Mouse (Mus musculus): Measurements from ENCODE around the gene Ttc28. TPM values are rescaled to one million over a fixed set of nuclear protein-coding genes. Genes with fewer than 3 reads are reported as not detected.

Gene Ttc28
- total and polyA plus RNA-seq, 3 experiments, result 1.1 to 1.8 TPM; not detected in 1

DNA sequence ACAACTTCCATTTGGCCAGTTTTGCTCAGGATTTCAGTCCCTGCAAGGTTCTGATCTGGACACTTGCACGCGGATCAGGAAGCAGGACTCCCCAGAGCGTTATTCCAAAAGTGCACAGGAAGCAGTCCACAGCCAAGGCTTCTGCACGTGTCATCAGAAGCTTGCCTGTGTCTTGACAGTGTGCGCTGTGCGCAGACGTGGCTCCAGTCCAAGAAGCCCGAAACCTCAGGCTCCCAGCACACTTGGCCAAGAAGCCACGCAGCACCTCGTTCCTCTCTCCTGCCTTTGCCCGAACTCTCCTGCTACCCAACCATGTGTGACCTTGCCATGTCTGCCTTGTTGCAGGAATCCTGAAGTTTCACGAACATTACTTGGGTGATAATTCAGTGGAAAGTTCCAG lies 355.5 kb downstream of the Ttc28 start:
- H3K27ac ChIP-seq (ENCODE audit: control insufficient read depth, low read depth, low read length), result no peak overlapping the region
- H3K9me3 ChIP-seq (replicated peaks; ENCODE audit: insufficient read depth, low read length), result no peaks in the 10 kb centered on the region
- no peak for DNase-seq (ENCODE audit: low read depth, low spot score)
- H3K79me2 ChIP-seq (ENCODE audit: control insufficient read depth, insufficient read depth, low read length, poor library complexity), result no peaks in the 10 kb centered on the region
- no peaks in the 10 kb centered on the region for H3K4me1 ChIP-seq (ENCODE audit: control insufficient read depth in 1 of 2, insufficient read depth in 2 of 2, low read length in 2 of 2)
- H3K9ac ChIP-seq (ENCODE audit: control insufficient read depth, low read depth, low read length, poor library complexity, severe bottlenecking), result no peak overlapping the region
- TF ChIP-seq BHLHE40 (IDR thresholded peaks at IDR 0.05; ENCODE audit: borderline replicate concordance, low read depth, low read length), result no peak
- TF ChIP-seq USF2 (IDR thresholded peaks at IDR 0.05; ENCODE audit: borderline replicate concordance in 1 of 2, insufficient read depth in 1 of 2, low read depth in 1 of 2, low read length in 2 of 2), result no peak
- no peak for TF ChIP-seq MYB (IDR thresholded peaks at IDR 0.05; ENCODE audit: low read depth, low read length)
- no peak for TF ChIP-seq GATA1 (IDR thresholded peaks at IDR 0.05; ENCODE audit: low read depth, low read length)
- TF ChIP-seq TBP (IDR thresholded peaks at IDR 0.05; ENCODE audit: low read depth, low read length), result no peak
- no peak for TF ChIP-seq CTCF (IDR thresholded peaks at IDR 0.05 in 2 of 3, conservative IDR thresholded peaks at IDR 0.05 in 1 of 3; ENCODE audit: control insufficient read depth in 1 of 3, insufficient read depth in 1 of 3, low read depth in 2 of 3, low read length in 3 of 3, poor library complexity in 1 of 3, severe bottlenecking in 1 of 3)
- TF ChIP-seq NRF1 (IDR thresholded peaks at IDR 0.05; ENCODE audit: insufficient read depth, low read depth, low read length, poor library complexity, severe bottlenecking), result no peak
- TF ChIP-seq HCFC1 (IDR thresholded peaks at IDR 0.05; ENCODE audit: low read depth, low read length), result no peak
- TF ChIP-seq MXI1 (IDR thresholded peaks at IDR 0.05; ENCODE audit: low read depth, low read length), result no peak
- TF ChIP-seq EP300 (IDR thresholded peaks at IDR 0.05; ENCODE audit: low read depth in 1 of 2, low read length in 2 of 2), result no peak
- TF ChIP-seq CHD1 (IDR thresholded peaks at IDR 0.05; ENCODE audit: low read depth, low read length), result no peak
- TF ChIP-seq MEF2A (IDR thresholded peaks at IDR 0.05; ENCODE audit: extremely low read depth, insufficient replicate concordance, low read depth, low read length, poor library complexity, severe bottlenecking), result no peak
- no peak overlapping the region for H3K4me3 ChIP-seq (ENCODE audit: control insufficient read depth in 1 of 2, insufficient read depth in 1 of 2, low read depth in 2 of 2, low read length in 2 of 2)
- H3K36me3 ChIP-seq (ENCODE audit: control insufficient read depth in 1 of 2, insufficient read depth in 2 of 2, low read length in 2 of 2), result no peaks in the 10 kb centered on the region
- H3K27me3 ChIP-seq (ENCODE audit: control insufficient read depth in 1 of 2, insufficient read depth in 2 of 2, low read length in 2 of 2), result no peaks in the 10 kb centered on the region

- TF ChIP-seq POLR2A (IDR thresholded peaks at IDR 0.05; ENCODE audit: control insufficient read depth in 1 of 2, insufficient read depth in 1 of 2, low read depth in 1 of 2, low read length in 2 of 2, poor library complexity in 1 of 2), result no peak
- no peak for TF ChIP-seq POLR2AphosphoS2 (IDR thresholded peaks at IDR 0.05; ENCODE audit: low read length)
- TF ChIP-seq EP300 (IDR thresholded peaks at IDR 0.05; ENCODE audit: low read depth in 1 of 2, low read length in 2 of 2), result no peak
- TF ChIP-seq MYC (IDR thresholded peaks at IDR 0.05; ENCODE audit: low read depth, low read length), result no peak
- no peak for TF ChIP-seq TCF12 (IDR thresholded peaks at IDR 0.05; ENCODE audit: low read depth, low read length)
- no peak for TF ChIP-seq ETS1 (IDR thresholded peaks at IDR 0.05; ENCODE audit: low read depth, low read length)
- TF ChIP-seq UBTF (IDR thresholded peaks at IDR 0.05; ENCODE audit: borderline replicate concordance, insufficient read depth, low read depth, low read length), result no peak
- no peak for TF ChIP-seq ZC3H11A (IDR thresholded peaks at IDR 0.05; ENCODE audit: low read depth, low read length)
- TF ChIP-seq USF2 (IDR thresholded peaks at IDR 0.05; ENCODE audit: borderline replicate concordance in 1 of 2, insufficient read depth in 1 of 2, low read depth in 1 of 2, low read length in 2 of 2), result no peak
- no peak for TF ChIP-seq MAFK (IDR thresholded peaks at IDR 0.05; ENCODE audit: borderline replicate concordance, low read depth, low read length)
- TF ChIP-seq MXI1 (IDR thresholded peaks at IDR 0.05; ENCODE audit: low read depth, low read length), result no peak
- no peak for TF ChIP-seq GATA1 (IDR thresholded peaks at IDR 0.05; ENCODE audit: low read depth, low read length)
- no peak for TF ChIP-seq TBP (IDR thresholded peaks at IDR 0.05; ENCODE audit: low read depth, low read length)
- no peak for TF ChIP-seq TAL1 (IDR thresholded peaks at IDR 0.05; ENCODE audit: low read length)
- TF ChIP-seq KAT2A (conservative IDR thresholded peaks at IDR 0.05; ENCODE audit: low read depth, low read length), result no peak
- no peaks in the 10 kb centered on the region for H3K36me3 ChIP-seq (ENCODE audit: control insufficient read depth in 1 of 2, insufficient read depth in 2 of 2, low read length in 2 of 2)
- no peaks in the 10 kb centered on the region for H3K9me3 ChIP-seq (replicated peaks; ENCODE audit: insufficient read depth, low read length)
- no peak overlapping the region for H3K9ac ChIP-seq (ENCODE audit: control insufficient read depth, low read depth, low read length, poor library complexity, severe bottlenecking)
- H3K4me3 ChIP-seq (ENCODE audit: control insufficient read depth in 1 of 2, insufficient read depth in 1 of 2, low read depth in 2 of 2, low read length in 2 of 2), result no peak overlapping the region
- H3K27me3 ChIP-seq (ENCODE audit: control insufficient read depth in 1 of 2, insufficient read depth in 2 of 2, low read length in 2 of 2), result no peaks in the 10 kb centered on the region
- no peak for DNase-seq (ENCODE audit: low read depth, low spot score)
- H3K79me2 ChIP-seq (ENCODE audit: control insufficient read depth, insufficient read depth, low read length, poor library complexity), result no peaks in the 10 kb centered on the region
- H3K4me1 ChIP-seq (ENCODE audit: control insufficient read depth in 1 of 2, insufficient read depth in 2 of 2, low read length in 2 of 2), result no peaks in the 10 kb centered on the region
- no peak overlapping the region for H3K27ac ChIP-seq (ENCODE audit: control insufficient read depth, low read depth, low read length)
Measured at GRCm38 (mm10) chr5:111237176-111237636, 357.6 kb downstream of the Ttc28 start.

All from MEL (cell line).